Mouse (Mus musculus) hindbrain, postnatal 0 days (tissue): ENCODE measurements around the gene Egfl7. TPM values are rescaled to one million over a fixed set of nuclear protein-coding genes. Genes with fewer than 3 reads are reported as not detected.

Source experiments
- ATAC-seq: fragments of 200-750 bp; cut with Nextera tagmentation; 2 replicates; pipeline ENCODE4 v1.8.0; 2017; ENCODE audit warnings: mild to moderate bottlenecking, moderate TSS enrichment, moderate library complexity
- DNase-seq: peaks from one replicate; pipeline ENCODE4 v3.0.0-alpha.2; 2015; ENCODE audit warnings: low spot score
- H3K27ac ChIP-seq: fragments of 300-500 bp; sonication (generic); 2 replicates; pipeline ENCODE4 v1.5.1; 2014; ENCODE audit warnings: mild to moderate bottlenecking
- H3K27me3 ChIP-seq: fragments of 300-500 bp; sonication (generic); 2 replicates; pipeline ENCODE4 v1.6.1; 2014; ENCODE audit warnings: low read length, mixed read lengths; ENCODE audit not compliant: insufficient read depth
- H3K36me3 ChIP-seq: fragments of 300-500 bp; sonication (generic); 2 replicates; pipeline ENCODE4 v1.6.1; 2014; ENCODE audit warnings: low read length, mixed read lengths; ENCODE audit not compliant: insufficient read depth
- H3K4me1 ChIP-seq: fragments of 300-500 bp; sonication (generic); 2 replicates; pipeline ENCODE4 v1.6.1; 2014; ENCODE audit warnings: antibody characterized with exemption, low read length, mixed read lengths; ENCODE audit not compliant: insufficient read depth
- H3K4me2 ChIP-seq: fragments of 300-500 bp; sonication (generic); 2 replicates; pipeline ENCODE4 v1.6.1; 2014; ENCODE audit warnings: low read depth, mild to moderate bottlenecking, low read length, moderate library complexity, mixed read lengths
- H3K4me3 ChIP-seq: fragments of 300-500 bp; sonication (generic); 2 replicates; pipeline ENCODE4 v1.5.1; 2014; ENCODE audit warnings: low read length
- H3K9ac ChIP-seq: fragments of 300-500 bp; sonication (generic); replicated peaks from 2 replicates; pipeline ENCODE4 v1.6.1; 2014; ENCODE audit warnings: mild to moderate bottlenecking, low read length, moderate library complexity, mixed read lengths
- H3K9me3 ChIP-seq: fragments of 300-500 bp; sonication (generic); 2 replicates; pipeline ENCODE4 v1.6.1; 2016; ENCODE audit warnings: low read length, mixed read lengths
- CTCF ChIP-seq: IDR thresholded peaks from 2 replicates; pipeline ENCODE4 v1.5.1; 2016; ENCODE audit warnings: antibody characterized with exemption, control low read depth, low read depth
- WGBS: fragments of 180-500 bp; shearing (Covaris S2); extraction: QIAGEN DNeasy Blood & Tissue Kit; methylation state at CpG from one replicate; pipeline ENCODE4 v1.1.7; 2014; 5-methylcytosine and 5-hydroxymethylcytosine counted together
- polyA plus RNA-seq: library from polyadenylated mRNA; unstranded; fragments of >200 nt; fragmentation: Nextera tagmentation; extraction: Ambion mirVana; gene quantifications from 2 replicates; pipeline ENCODE4 v1.2.1, GENCODE M21; 2015
- total RNA-seq: library from RNA; depleted of rRNA; stranded (reverse); fragments of >200 nt; gene quantifications from 2 replicates; pipeline ENCODE4 v1.2.3, GENCODE M21; 2014

The Egfl7 gene
- total and polyA plus RNA-seq, 2 experiments from 2014 or later: 76.5 to 79.5 TPM

- ATAC-seq: no peak
- Histone ChIP-seq H3K9me3 (no peaks in the 10 kb centered on the region), H3K36me3 (no peaks in the 10 kb centered on the region), H3K4me3 (no peak overlapping the region), H3K27ac (no peak overlapping the region), H3K27me3 (no peaks in the 10 kb centered on the region), H3K9ac (no peak overlapping the region), H3K4me1 (no peaks in the 10 kb centered on the region), H3K4me2 (no peak overlapping the region)
- 64% methylated on average over 6 of the region's 6 CpGs for WGBS
- DNase-seq: no peak
- TF ChIP-seq CTCF: no peak
Observed at GRCm38 (mm10) chr2:26607056-26607910, 27.5 kb downstream of the Egfl7 start.

- Histone ChIP-seq H3K36me3 (no peaks in the 10 kb centered on the region), H3K4me1 (no peaks in the 10 kb centered on the region), H3K27me3 (no peaks in the 10 kb centered on the region), H3K4me3 (no peak overlapping the region), H3K9ac (no peak overlapping the region), H3K9me3 (no peaks in the 10 kb centered on the region), H3K27ac (no peak overlapping the region), H3K4me2 (no peak overlapping the region)
- no peak for DNase-seq
- TF ChIP-seq CTCF: no peak
- ATAC-seq: no peak
Observed at GRCm38 (mm10) chr2:26608781-26609180, 29.0 kb downstream of the Egfl7 start.

- Histone ChIP-seq H3K27ac (no peak overlapping the region), H3K9ac (no peak overlapping the region), H3K9me3 (no peaks in the 10 kb centered on the region), H3K4me1 (no peaks in the 10 kb centered on the region), H3K27me3 (no peaks in the 10 kb centered on the region), H3K36me3 (no peaks in the 10 kb centered on the region), H3K4me3 (no peak overlapping the region), H3K4me2 (no peak overlapping the region)
- DNase-seq (no peak), ATAC-seq (no peak)
- TF ChIP-seq CTCF: no peak
Observed at GRCm38 (mm10) chr2:26609261-26609661, 29.4 kb downstream of the Egfl7 start.

GRCm38 (mm10) chr2:26610526-26610925 is 30.7 kb downstream of the Egfl7 start:
- H3K27me3 ChIP-seq: no peaks in the 10 kb centered on the region
- H3K36me3 ChIP-seq: no peaks in the 10 kb centered on the region
- WGBS: 72% methylated on average over 3 of the region's 3 CpGs
- no peaks in the 10 kb centered on the region for H3K4me1 ChIP-seq
- ATAC-seq (no peak), DNase-seq (no peak)
- no peak for TF ChIP-seq CTCF
- no peak overlapping the region for H3K9ac ChIP-seq
- no peak overlapping the region for H3K4me2 ChIP-seq
- H3K27ac ChIP-seq: no peak overlapping the region
- no peak overlapping the region for H3K4me3 ChIP-seq
- H3K9me3 ChIP-seq: no peaks in the 10 kb centered on the region

- Histone ChIP-seq H3K9ac (no peak overlapping the region), H3K4me1 (no peaks in the 10 kb centered on the region), H3K4me3 (no peak overlapping the region), H3K27ac (no peak overlapping the region), H3K27me3 (no peaks in the 10 kb centered on the region), H3K4me2 (no peak overlapping the region), H3K36me3 (no peaks in the 10 kb centered on the region), H3K9me3 (no peaks in the 10 kb centered on the region)
- no peak for TF ChIP-seq CTCF
- ATAC-seq (no peak), DNase-seq (no peak)
Observed at GRCm38 (mm10) chr2:26611054-26611453, 31.2 kb downstream of the Egfl7 start.

GRCm38 (mm10) chr2:26611896-26612295 is 32.1 kb downstream of the Egfl7 start:
- no peaks in the 10 kb centered on the region for H3K27me3 ChIP-seq
- no peaks in the 10 kb centered on the region for H3K9me3 ChIP-seq
- H3K4me2 ChIP-seq: no peak overlapping the region
- ATAC-seq (no peak), DNase-seq (no peak)
- no peak for TF ChIP-seq CTCF
- H3K27ac ChIP-seq: no peak overlapping the region
- no peak overlapping the region for H3K9ac ChIP-seq
- no peaks in the 10 kb centered on the region for H3K36me3 ChIP-seq
- no peaks in the 10 kb centered on the region for H3K4me1 ChIP-seq
- no peak overlapping the region for H3K4me3 ChIP-seq

GRCm38 (mm10) chr2:26614903-26615302 is 35.1 kb downstream of the Egfl7 start:
- WGBS: 67% methylated on average over 5 of the region's 5 CpGs
- Histone ChIP-seq H3K36me3 (no peaks in the 10 kb centered on the region), H3K27ac (no peak overlapping the region), H3K9ac (no peak overlapping the region), H3K9me3 (no peaks in the 10 kb centered on the region), H3K4me3 (no peak overlapping the region), H3K4me1 (no peaks in the 10 kb centered on the region), H3K4me2 (no peak overlapping the region), H3K27me3 (no peaks in the 10 kb centered on the region)
- ATAC-seq: no peak
- TF ChIP-seq CTCF: no peak
- DNase-seq: no peak
